Mouse (Mus musculus): ENCODE measurements around the gene Nefh.

Nefh gene

DNA sequence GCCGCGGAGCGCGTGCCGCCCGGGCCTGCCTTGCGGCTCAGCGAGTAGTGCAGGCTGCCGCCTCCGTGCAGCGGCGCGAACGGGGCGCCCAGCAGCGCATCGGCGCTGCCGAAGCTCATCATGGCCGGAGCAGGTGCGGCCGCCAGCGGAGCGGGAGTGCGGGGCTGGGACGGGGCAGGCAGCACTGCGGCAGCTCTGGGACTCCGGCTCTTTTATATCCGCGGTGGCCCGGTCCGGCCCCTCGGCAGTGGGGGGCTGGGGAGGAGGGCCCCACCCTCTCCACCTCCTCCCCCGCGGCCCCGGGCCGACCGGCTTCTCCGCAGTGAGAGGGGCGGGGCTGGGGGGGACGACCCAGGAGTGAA, at the start of gene Nefh:
TSS of gene Nefh (minus strand) at position 252 of the 362 bp plus-strand sequence.
- DNase-seq, result peak; percentile 40

DNA sequence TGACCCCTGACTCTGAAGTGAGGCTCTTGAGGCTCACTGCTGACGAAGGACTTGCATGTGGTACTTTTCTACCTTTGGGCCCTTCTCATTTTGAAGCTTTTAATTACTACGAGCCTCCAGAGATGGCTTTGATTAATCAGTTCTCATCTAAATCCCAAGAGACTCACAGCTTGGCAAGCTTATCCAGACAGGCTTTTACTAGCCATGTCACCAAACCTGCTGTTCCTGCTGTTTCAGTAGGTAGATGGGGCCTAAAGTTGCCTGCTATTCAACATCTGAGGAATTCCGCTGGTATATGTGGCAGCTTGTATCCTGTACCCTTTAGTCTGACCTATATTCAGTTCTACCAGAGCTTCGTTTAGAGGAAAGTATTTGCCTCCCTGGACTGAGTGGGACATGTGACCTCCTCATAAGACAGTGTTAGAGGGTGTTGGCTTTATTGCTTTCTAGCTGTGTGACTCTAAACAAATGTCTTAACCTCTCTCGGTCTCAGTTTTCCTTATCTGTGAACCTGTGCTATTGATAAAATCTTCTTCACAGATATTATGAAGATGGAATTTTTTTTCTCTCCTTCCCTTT, 48.8 kb upstream of the Nefh start:
- DNase-seq, result no peak

DNA sequence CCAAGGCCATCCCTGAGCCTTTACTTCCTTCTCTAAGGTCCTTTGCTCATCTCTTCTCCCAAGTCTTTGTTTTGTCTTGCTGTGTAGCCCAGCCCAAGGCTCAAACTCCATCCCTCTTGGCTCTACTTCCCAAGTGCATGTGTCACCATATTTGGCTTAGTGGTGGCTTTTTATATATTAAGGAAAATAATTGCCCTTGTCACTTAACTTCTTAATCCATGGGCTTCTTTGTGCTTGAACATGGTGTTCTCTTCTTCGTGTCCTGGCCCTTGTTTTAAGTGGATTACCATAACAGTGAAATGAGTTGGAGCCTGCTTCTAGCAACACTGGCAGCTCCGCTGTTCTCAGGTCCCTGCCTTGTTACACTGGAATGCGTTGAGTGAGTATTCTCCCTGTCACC, 47.8 kb upstream of the Nefh start:
- no peak for DNase-seq

DNA sequence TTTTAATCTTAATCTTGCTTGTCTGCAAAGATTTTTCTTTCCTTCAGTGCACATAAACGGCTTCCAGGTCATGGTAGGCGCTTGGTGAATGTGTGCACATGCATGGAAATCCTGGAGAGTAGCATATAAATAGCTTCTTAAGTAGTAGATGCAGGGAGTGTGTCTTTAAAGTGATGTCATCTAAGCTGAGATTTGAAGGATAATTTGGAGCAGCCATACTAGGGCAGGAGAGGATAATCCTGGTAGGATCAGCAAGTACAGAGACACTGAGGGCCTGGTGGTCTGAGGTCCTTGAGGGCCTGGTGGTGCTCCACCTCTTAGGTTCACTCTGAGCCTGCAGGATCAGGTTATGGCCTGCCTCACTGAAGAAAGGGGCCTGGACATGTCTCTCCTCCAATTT, 44.6 kb upstream of the Nefh start:
- DNase-seq, result no peak

DNA sequence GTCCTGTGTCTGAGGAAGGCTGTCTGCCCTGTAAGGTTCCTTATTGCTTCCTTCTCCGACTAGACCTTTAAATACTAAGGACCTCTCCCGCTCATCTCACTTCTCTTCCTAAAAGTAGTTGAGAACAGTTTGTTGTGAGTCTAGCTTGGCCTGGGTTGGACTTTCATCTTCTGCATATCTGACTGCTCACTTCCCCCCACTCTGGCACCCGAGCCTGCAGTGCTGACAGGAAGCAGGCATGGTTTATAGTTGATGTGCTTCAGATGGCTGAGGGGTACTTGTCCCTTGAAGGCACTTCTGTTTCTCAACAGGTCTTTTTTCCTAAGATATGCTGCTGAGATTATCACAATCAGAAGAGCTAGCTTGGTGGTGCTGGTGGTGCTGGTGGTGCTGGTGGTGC, 41.3 kb upstream of the Nefh start:
- DNase-seq, result no peak

DNA sequence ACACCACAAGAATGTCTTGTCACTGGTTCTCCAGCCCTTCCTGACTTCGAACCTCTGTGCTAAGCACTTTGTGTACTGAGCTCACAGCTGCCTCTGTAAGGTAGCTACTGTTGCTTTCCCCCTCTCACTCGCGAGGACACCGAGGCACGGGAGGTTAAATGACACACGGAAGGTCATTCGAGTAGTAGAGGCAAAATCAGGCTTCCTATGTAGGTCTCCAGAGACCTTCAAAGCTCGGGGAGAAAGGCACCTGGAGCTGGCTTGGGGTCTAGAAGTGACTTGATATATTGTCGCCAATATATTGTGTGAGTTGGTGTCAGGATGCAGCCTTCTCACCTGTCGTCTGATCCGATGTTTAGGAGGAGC, 39.6 kb upstream of the Nefh start:
- DNase-seq, result no peak

DNA sequence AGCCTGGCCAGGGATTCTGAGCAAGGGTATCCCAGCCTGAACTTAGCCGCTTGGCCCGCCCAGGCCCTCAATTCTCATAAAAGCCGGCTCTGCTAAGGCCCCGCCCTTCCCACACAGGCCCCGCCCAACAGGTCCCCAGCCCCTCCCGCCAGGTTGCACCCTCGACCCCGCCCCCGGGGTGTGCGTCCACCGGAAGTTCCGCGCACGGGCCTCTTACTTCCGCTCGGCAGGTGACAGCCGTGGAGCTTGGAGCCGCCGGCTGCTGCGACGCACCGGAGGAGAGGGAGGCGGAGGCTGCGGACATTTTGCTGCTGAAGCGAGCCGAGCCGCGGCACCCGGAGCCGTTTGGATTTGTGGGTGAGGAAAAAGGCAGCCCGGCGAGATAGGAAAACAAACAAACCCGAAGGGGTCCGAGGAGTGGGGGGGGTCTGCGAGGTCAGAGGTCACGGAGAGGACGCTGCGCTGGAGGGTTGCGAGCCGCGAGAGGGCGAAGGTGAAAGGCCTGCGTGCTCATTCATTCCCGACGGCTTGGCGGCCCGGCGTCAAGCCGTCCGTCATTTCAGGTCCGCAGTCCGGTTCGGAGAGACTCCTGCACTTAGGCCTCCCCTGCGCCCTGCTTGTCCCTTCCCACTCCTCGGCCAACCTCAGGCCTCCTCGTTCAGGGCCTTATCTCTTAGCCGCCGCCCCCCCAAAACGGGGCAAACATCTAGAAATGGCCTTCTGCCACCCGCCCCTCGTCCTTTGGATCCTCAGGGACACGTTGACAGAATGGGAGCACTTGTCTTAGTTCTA, 39.0 kb upstream of the Nefh start, which contains the start of gene Ap1b1:
TSS of gene Ap1b1 (plus strand) at position 130 of the 792 bp plus-strand sequence.
- peak; percentile 97 for DNase-seq

DNA sequence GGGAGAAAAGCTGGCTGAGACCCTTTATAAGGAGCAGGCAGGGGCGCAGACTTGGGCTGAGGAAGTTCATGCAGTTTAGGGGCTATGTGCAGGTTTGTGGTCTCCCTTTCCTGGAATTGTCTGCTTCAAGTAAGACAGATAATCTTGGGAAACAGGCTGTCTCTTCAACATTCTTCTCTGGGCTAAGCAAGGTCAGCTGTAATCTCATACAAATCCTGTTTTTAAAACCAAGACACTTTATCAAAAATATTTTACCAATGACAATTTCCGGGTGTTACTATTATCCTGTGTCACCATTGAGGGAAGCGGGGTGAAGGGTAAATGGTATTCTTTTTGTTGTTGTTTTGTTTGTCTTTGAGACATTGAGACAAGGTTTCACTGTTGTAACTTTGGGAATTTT, 36.9 kb upstream of the Nefh start:
- DNase-seq, result no peak

DNA sequence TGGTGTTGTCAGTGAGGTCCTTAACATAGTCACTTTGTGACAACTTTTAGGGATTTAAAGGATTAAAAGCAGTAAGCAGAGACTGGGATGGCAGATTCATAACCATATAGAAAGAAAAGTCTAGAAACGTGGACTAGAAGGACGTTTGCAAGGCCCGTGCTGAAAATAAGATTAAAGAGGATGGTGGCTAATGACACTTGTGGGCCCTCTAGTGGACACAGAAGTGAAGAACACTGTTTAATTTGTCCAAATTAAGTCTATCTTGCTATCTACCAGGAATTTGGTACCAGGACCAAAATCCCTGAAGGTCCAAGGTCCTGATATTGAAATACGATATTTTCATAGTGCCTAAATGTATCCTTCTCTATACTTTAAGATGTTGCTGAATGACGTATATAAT, 36.4 kb upstream of the Nefh start:
- peak; percentile 70 for DNase-seq

DNA sequence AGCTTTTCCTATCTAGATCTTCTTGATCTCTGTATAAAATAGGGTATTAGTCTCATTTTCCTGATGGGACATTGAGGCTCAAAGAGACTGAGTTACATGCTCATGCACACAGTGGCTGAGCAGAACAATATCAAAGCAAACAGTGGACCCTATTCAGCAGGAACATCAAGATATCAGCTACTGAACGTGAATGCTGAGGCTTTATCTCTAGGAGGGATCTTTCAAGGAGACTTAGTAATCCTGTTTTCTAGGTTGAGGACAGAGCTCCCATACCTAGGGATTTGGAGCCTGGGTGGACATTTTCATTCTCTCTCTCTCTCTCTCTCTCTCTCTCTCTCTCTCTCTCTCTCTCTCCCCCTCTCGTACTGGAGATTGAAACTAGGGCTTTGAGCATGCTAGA, 35.7 kb upstream of the Nefh start:
- no peak for DNase-seq

DNA sequence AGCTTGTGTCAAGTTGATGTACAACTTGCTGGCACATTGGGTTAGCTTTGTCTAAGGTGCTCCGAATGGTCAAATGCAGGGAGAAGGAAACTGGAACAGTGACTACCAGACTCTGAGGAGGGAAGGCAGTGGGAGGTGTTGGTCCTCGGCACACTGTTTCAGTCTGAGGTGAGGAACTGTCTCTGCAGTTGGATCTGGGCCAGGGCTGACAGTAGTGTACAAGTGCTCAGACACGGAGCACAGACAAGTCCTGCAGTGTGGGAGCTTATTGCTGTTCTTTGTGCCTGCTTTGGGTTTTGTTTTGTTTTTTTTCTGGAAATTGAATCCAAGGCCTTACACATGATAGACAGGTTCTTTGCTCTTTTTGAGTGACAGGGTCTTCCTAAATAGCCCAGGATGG, 35.1 kb upstream of the Nefh start:
- no peak for DNase-seq

DNA sequence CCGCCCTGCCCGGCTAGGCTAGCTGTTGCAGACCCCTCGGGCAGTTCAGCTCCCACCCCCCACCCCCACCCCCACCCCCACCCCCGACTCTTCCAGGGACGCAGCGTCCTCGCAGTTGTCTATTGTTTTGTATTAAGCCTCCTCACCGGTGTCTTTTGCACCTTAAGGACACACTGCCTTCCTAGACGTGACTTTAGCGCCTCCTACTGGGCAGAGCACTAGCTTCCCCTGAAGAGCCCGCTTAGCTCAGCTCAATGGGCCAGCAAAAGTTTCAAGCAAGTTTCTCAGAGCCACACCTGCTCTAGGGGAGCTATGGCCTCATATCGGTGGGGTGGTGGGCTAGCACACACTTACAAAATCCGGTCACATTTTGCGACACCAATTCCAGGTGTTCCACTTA, 27.8 kb upstream of the Nefh start:
- peak; percentile 87 for DNase-seq

DNA sequence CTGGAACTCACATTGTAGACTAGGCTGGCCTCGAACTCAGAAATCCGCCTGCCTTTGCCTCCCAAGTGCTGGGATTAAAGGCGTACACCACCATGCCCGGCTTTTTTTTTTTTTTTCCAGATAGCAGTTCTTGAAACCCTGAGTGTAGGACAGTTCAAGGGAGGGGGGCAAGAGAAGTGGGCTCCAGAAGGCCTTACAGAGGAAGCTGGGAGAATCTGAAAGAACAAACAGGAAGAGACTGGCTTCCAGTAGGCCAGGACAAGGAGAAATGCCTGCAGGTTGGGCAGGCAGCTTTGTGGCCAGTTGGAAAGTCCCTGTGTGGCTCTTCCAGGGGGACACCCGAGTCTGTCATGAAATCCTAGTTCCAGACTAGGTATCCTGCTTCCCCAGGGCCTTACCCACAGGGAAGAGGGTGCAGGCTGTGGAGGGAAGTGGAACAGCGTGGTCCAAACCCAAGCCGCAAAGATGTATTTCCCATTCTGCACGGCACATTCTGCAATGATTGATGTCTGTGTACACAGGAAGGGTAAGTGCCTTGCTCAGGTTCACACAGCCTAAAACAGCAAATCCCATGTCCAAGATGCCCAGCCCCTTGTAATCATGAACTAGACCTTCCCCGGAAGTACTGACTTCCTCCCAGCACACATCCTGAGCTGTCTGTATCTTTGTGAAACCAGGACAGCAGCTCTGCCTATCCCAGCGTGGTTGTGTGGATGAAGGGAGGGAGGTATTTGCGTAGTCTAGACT, 26.7 kb upstream of the Nefh start:
- DNase-seq, result no peak

DNA sequence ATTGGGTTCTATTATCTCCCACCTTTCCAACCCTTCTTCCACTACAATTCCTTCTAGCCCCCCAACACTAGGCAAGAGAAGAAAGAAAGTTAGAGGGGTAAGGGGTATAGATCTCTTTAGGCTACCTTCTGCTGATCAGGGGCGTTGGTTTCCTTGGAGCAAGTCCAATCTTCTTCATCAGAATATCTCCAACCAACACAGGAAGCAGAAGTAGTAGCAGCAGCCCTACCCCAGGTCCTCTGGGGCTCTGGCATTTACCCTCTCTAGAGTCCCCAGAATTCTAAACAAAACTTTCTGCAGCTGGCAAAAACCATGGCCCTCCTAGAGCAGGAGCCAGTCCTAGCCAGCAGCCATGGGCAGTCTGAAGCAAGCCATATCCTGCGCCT, 26.0 kb upstream of the Nefh start:
- DNase-seq, result no peak

DNA sequence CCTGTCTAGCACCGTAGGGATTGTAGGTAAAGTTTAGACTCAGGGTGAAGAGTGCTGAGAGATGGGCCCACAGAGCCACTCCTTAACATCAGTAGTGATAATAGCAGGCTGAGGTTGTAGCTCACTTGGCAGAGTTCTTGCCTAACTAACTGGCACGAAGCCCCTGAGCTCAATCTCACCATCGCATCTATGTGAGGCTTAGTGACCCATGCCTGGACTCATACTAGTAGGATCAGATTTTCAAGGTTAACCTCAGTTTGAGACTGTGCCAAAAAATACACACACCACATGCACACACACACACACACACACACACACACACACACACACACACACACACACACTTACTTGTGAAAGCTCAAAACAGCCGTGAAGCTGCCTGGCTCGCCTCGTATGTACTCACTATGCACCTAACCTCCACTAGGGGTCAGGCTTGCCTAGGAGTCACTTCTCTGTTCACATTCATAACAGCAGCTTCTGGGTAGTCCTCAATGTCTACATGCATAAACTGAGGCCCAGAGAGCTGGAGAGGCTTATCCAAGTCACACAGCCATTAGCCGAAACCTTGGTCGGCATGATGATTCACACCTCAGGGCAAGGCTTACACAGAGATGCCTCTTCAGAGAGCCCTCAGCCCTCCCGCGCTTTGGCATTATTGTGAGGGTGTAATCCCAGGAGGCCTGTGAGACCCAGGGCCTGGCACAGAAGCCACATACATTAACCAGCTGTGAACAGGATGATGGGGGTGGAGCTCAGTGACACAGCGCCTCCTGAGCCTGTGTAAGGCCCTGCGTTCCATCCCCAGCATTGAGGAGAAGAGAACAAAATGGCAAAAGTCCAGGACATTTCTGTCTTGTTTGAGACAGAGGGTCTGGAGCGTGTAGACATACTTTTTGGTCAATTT, 25.4 kb upstream of the Nefh start:
- peak; percentile 82 for DNase-seq

DNA sequence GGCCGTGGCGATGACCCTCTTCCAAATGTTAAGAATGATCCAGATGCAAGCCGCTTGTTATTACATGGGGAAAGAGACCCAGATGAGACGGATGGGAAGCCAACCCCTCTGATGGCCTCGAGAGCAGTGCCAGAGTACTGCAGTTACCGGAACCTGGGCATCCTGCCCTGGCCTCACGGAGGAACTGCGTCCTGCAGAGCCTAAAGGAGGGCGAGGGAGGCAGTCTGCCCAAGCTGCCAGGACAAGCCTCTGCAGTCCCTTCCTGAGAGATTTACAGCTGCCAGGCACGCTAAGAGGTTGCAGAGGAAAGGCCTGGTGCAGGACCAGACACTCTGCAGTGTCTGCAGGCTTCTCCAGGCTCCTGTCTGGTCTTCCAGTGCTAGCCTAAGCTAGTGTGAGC, 20.5 kb upstream of the Nefh start:
- no peak for DNase-seq

DNA sequence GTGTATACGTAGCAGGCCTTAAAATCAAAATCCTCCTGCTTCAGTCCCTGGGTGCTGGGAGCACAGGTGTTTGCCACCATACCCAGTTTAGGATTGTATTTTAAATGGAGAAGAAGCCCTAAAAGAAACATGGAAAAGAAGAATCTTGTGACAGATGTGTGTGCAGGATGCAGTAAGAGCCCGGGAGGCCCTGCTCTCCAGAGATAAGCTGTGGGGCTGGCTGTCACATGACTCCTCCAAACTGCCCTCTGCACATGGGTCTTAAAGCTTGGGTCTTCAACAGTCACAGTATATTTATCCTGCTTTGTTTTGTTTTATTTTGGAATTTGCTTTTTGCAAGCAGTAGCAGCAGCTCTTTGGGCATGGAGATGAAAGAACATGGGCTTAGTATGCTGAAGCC, 19.7 kb upstream of the Nefh start:
- no peak for DNase-seq

DNA sequence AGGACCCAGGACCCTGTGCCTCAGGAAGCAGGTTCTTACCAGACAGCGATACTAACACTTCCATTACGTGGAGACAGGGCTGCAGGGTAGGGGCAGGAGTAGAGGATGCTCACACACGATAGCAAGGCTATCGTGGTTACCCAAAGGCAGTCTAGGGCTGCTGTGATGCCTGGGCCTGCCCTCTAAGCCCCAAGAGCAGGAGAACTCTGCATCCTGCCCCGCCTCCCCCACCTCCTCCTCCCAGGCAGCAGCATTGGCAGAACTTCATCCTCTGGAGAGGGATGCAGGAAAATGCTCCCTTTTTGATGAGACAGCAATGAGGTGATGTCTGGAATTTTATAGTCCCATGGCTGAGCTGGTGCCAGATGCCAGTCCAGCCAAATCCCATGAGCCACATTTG, 19.0 kb upstream of the Nefh start:
- DNase-seq, result no peak

DNA sequence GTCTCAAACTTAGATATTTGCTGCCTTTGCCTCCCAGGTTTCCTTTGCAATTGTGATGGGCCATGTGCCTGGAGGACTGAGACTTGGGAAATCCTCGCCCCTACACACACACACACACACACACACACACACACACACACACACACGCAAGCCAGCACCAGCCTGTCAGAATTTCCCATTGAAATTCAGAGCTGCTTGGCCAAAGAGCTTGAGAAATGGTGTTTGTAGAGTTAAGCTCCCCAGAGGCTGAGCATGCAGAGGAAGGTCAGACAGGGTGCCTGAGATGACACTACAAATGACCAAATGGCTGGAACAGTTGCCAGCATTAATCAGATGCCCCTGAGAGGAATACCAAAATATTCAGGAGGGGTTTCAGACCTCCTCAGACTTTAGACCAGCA, 18.5 kb upstream of the Nefh start:
- DNase-seq, result no peak

DNA sequence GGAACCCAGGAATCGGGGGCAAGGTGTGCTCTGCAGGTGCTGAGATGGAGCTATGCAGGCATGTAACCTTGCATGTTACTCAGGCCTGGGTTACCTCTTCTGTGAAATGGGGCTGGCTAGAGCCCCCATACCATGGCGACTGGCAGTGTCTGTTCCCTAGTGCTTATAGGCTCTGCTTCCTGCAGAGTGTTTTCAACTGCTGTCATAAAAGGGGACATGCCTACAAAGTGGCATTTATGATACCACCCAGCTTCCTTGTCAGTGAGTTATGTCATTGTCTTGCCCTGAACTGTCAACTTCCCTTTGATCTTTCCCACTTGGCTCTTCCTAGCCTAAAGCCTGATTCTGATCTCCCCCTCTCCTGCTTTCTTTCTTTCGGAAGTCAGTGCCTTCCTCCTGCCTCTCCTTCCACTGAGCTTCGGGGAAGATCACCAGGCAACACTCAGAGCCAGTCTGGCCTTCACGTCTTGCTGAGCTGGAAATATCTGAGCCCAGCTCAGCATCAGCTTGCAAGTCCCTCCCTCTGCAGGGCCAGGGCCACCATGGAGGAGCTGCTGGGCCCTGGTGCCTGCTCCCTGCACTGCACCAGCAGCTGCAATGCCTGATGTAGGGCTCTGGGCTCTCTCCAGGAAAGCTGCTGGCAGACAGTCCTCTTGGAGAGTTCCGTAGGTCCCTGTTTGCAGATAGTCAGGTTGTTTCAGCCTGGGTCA, 15.4 kb upstream of the Nefh start:
- no peak for DNase-seq

DNA sequence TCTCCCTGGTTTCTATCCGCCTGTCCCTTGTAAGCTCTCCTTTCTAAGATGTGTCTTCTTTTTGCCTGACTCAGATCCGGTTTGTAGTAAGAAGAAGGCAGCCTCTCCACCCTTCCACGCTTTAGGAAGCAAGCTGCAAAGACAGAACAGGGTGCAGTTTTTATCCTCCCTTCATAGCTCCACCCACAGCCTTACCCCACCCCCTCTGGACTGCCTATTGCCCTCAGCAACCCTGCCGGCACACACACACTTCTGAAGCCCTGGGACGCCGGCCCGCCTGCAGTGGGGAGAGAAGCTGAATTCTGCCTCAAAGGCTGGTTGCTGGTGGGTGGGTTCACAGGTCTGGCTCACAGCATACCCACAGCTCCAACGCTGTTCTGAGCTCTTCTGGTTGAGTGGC, 6.1 kb upstream of the Nefh start:
- no peak for DNase-seq

DNA sequence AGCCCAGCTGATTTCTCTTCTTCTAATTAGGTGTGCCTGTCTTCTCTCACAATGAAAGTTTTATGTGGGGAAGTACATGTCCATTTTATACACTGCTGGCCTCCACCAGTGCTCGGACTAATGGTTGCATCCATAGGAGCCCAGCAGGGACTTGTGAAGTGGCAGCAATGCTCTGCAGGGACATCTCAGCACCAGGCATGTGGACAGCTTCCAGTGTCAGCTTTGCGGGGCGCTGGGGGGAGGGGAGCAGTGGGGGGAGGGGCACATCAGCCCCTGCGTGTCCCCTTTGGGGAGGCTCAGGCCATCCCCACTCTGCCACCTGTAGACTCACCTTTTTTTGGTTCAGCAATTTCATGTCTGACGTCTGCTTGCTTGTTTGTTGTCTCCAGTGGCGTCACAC, 5.5 kb upstream of the Nefh start:
- DNase-seq, result peak; percentile 37

Measured in embryo, embryonic 11 days (tissue).